Mouse (Mus musculus) CH12F3 (cell line): ENCODE data around the gene Ifitm2.
"Not testable (repeated sequence)": the region's sequence is repeated elsewhere in the genome, so short reads cannot be mapped to it uniquely, and the experiment has no call there.

ENCODE experiments used
- in situ Hi-C: fragments of 300-500 bp; cut with MboI; formaldehyde crosslinking; loops from 2 replicates; pipeline ENCODE4 v1.14.3; 2020; ENCODE audit warnings: low sequenced_read_pairs

Gene Ifitm2

DNA sequence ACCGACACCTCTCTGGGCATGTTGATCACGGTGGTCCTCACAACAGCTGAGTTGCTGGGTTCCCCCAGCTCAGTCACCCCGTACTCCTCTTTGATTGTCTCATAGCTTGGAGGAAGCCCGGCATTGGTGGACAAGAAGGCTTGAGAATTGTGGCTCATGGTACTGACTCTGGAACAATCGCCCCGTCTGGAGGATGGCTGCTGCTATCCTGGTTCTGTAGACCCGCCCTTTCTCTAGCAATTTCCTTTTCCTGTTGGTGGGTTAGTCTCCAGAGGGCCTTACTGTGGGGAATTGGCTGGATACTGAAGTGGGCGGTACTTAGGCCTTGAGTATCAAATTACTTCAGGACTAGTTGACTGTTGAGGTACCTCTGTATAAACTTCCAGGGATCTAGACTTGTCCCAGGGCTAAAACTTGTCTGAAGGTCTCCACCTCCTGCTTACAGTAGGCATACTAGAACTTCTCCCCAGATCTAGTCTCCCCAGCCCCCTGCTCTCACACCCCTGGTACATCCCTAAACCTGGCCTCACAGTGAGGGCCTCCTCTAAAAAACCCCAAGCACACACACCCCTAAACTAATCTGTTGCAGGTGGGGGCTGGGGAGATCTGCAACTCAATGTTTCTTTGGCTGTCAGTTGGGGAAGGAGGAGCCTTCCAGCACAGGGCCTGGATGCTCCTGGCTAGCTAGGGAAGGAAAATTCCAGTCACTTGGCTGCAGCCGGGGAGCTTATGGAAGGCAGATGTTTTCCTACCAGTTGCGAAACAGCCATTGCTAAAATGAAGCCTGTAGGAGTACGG is at the start of gene Ifitm2, which contains the start of gene Gm45717:
Gene Ifitm2 (minus strand): TSS at position 230 of the 798 bp plus-strand sequence.
Gene Gm45717 (minus strand): TSS at position 180 of the 798 bp plus-strand sequence.
- in situ Hi-C loops: loop anchor here (5.0 kb wide), 1 partner anchor 91 kb away; no protein-coding TSS in a partner anchor

DNA sequence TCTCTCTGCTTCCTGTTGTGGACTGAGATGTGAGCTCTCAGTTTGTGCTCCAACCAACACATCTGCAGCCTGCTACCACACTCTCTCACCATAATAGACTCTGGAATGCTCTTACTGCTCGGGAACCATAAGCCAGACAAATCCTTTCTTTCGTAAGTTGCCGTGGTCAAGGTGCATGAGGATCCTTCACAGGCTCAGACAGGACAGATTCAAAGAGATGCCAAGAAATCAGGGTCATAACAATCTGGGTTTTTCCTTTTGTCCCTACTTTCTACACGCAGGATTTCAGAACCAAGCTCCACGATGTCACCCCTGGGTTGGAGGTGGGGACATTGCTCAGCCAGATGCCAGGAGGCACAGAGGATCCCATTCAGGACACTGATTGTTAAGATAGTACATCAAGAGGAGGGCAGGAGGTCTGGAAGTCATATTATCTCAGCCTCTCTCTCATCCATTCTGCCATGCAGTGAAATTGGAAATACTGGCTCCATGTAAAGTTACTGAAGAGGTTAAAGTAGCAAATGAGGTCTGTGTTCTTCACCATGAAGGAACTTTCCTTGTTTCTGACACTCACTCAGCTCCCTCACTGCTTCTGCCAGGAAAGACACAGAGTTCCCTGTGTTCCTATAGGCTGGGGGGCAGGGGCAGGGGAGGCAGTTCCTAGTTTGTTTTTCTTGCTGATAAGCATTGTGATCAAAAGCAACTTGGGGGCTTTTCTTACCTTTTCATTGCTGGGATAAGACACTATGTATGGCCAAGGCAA is 47.6 kb upstream of the Ifitm2 start:
- in situ Hi-C loops: no loop called here

DNA sequence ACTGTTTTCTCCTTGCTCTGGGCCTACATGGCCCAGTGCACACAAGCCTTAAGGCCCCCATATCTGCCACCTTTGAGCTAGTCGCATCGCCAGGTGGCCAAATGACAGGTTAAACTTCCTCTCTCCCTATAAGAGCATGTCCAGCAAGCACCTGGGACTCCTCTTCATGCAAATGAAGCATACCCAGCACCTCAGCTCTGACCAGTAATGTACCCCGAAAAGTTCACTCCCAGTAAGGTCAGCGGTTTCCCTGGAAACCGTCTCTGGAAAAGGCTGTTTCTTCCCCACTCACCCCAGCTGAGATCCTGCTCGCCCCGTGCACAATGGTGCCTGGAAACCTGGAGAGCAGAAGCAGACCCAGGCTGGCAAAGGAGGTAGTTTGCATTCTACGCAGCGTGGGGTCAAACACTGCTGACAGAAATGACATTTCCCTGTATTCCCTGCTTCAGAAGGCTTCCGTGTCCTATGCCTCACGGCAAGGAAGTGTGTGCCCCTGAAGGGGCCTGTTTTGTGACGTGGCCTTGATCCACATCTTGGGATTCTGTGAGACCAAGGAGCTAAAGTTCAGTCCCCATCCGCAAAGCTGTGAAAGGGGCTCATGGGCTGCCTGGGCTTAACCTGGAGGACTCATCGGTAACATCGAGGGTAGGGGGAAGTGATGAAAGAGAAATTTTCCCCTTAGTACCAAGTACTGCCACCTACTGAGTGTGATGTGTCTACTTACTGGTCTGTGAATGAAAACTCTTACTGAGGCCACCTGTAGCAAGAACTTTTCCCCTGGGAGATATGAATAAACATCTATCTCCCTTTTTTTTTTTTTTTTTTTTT is 45.3 kb upstream of the Ifitm2 start:
- in situ Hi-C loops: no loop called here

DNA sequence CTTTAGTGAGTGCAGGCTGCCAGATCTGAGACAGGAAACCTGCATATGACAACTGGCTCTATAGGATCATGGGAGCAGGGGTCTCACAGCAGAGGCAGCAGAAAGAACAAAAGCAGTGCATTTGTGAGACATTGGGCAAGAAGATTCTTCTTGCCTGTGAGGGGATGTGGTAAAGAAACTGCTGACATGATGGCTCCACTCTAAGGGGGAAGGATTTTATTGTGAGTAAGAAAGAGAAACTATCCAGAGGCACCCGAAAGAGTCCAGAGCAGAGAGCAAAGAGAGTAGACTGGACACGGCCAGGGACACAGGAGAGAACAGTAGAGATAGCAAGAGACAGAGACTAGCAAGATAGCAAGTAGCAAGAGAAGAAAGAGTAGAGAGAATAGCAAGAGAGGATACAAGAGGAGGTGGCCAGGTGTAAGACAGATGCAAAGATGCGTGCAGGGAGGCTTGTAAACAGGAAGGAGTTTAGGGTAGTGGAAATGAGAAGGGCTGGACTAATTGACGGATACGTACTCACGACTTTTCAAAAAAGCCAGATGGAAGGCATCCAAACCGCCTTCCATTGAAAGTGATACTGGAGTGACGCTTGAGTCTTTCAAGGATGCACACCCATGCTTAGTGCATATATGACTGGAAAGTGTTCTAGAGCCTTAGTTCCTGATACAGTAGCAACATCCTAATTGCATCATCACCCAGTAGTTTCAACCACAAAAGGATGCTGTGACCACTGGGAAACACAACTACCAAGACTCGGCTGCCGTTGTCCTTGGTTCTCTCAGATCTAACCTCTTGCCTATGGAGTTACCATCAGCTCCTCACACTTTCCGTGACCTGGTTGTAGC is 43.3 kb upstream of the Ifitm2 start:
- in situ Hi-C loops: no loop called here

DNA sequence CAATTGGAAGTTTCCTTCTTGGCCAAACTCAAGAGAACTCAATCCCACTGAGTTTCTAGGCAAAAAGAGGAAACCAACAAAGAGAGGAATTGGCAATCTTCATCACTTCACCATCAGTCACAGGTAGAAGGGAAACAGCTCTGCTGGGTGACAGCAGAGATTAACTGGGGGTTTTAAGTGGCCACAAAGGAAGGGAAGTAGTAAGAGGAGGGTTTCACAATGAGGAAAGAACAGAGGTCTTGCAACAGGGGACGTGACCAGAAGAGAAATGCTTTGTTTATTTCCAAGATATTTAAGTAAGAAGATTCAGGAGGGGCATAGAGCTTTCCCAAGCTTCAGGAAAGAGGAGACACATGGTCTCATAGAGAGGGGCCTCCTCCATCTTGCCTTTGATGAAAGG is 42.0 kb upstream of the Ifitm2 start:
- in situ Hi-C loops: no loop called here

DNA sequence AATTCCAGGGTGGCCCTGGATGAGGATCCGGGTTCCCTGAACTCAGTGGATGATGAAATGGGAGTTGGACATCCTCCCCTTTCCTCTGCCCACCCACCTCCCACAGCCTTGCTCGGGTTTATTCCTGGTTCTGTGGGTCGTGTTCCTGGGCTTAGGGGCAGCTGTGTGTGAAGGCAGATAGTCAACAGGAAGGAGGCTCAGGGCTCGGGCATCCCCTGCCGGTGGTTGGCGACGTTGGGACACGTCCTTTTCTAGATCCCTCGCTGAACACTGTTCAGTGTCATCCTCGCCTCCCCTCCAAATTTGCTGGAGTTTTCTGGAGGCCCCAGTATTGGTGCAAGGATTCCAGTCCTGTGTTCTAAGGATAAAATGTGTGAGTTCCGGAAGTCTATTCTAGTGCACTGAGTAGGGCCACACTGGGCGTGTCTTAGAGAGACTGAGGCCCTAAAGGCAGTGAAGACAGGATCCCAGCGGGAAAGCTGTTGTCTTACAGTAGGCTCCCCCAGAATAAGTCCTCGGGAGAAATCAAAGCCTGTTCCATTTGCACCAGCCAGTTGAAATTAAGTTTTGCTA is 35.4 kb upstream of the Ifitm2 start:
- in situ Hi-C loops: no loop called here

DNA sequence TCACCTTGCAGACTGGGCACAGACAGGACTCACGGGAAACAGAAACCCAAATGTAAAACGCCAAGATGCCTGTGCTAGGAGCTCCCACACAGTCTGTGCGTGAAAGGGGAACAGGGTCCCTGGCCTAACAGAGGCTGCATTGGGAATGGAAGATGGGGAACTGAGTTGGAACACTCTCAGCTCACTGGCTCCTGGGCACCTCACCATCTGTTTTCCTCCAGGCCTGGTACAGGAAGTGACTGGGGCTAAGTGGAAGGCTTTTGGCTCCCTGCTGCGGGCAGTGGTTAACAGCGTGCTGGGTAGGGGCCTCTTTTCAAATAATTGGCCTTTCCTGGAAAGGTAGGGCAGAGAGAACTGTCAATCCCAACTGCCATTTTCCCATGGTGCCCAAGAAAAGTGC is 34.8 kb upstream of the Ifitm2 start:
- in situ Hi-C loops: no loop called here

DNA sequence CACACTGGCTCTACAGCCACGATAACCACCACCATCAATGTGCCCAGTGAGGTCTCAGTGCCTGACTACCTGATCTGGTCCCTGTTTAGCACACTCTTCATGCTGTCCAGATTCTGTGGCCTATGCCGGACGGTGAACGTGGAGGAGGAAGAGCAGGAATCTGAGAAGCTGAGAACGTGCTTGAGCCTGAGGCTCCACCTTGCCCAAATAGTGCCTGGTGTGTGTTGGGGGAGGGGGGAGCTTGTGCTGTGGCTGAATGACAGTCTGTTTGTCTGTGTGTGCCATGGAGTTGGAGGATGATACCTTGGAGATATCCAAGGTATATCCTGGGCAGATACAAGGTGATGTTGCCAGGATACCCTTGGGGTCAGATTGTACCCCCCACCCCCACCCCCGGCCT is 34.4 kb upstream of the Ifitm2 start:
- in situ Hi-C loops: no loop called here

DNA sequence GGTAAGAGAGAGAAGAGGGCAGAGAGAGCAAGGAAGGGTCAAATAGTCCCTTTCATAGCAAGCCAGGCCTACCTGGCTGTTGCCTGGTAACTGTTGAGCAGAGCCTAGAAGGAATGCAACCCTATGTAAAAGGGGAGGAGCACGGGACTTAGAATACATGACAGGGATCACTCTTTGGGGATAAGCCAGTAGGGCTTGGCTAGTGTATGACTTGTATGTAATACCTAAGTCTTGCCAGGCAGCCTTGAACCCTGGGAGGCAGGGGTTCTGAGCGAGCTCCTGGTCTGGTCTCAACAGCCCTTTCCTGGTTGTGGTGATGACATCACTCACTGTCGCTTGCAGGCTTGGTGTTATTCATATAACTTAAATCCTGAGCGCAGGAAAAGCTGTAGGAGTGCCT is 33.2 kb upstream of the Ifitm2 start:
- in situ Hi-C loops: no loop called here

DNA sequence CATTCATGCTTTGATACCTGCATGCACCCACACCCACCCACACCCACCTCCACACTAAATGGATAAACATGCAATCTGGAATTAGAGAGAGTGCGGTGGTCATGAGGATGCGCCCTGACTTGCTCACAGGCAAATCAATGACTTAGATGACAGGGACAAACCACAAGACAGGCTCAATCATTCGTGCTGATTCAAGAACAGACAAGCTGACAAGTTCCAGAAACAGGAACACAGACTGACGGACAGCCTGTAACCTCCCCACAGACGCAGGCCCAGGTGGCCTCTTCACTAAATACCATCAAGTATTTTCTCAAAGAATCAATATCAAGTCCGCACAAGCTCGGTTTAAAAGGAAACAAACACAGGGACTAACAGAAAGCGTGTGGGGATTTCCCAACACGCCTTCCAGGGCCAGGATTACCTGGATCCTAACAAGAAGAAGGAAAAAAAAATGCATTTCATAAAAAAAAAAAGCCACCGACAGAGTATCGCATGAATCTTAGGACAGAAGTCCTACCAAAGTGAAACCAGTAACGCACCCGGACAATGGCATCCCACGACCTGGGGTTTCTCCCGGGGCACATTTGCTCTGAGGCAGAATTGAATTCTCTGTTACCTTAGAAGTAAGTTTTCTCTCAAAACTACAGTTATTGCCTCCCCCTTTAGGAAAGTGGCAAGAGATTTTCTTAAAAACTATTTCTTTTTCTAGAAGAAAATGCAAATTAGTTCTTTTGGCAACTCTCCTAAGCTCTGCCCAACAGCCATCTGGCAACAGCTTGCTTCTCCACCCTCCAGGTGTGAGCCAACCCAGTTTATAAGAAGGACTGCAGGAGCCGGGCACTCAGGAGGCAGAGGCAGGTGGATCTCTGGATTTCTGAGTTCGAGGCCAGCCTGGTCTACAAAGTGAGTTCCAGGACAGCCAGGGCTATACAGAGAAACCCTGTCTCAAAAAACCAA is 31.7 kb upstream of the Ifitm2 start:
- in situ Hi-C loops: no loop called here

DNA sequence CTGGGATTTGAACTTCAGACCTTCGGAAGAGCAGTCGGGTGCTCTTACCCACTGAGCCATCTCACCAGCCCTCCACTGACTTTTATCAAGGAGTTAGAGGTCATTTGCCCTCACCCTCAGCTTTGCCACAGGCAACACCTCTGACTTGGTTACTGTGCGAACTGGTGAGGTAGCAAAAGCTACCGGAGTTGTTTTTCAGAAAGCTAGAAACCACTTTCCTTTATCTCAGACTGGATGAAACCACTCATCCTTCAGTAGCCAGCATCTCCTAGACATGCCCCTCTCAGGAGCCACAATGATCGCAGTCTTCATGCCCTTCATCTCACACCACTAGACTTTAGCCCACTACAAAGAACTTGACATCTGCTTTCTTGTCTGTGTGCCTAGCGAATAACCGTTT is 27.2 kb upstream of the Ifitm2 start:
- in situ Hi-C loops: no loop called here

DNA sequence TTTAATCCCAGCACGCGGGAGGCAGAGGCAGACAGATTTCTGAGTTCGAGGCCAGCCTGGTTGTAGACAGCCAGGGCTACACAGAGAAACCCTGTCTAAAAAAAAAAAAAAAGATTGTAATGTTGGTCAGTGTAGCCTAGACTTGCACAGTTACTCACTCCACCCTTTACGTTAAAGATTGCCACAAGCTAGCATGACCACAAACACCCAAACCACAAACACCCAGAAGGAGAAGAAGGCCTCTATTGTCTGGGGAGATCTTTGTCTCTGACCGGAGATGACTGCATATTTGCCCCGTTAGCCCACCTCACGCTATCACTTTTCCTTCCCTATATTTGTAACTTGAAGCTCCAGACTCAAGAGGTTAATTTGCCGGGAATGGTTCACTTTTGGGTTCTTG is 25.9 kb upstream of the Ifitm2 start:
- in situ Hi-C loops: no loop called here

DNA sequence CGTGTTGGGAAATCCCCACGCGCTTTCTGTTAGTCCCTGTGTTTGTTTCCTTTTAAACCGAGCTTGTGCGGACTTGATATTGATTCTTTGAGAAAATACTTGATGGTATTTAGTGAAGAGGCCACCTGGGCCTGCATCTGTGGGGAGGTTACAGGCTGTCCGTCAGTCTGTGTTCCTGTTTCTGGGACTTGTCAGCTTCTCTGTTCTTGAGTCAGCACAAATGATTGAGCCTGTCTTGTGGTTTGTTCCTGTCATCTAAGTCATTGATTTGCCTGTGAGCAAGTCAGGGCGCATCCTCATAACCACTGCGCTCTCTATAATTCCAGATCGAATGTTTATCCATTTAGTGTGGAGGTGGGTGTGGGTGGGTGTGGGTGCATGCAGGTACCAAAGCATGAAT is 20.9 kb upstream of the Ifitm2 start:
- in situ Hi-C loops: not testable (repeated sequence)

DNA sequence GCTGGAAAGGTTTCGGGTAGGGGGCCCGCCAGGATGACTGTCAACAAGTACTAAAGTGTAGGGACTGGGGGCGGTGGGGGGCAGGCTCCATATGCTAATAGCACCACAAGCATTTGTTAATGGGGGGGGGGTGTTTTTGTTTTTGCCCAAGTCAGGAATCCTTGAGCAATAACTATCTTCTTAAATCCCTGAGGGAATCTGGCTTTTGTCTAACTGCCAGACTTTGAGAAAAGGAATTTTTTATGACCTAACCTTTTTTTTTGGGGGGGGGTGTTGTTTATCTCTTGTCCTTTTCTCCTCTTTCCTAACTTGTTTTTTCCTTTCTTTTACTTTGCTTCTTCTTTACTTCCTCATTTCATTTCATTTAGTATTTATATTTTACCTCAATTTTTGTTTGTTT is 19.7 kb upstream of the Ifitm2 start:
- in situ Hi-C loops: no loop called here

DNA sequence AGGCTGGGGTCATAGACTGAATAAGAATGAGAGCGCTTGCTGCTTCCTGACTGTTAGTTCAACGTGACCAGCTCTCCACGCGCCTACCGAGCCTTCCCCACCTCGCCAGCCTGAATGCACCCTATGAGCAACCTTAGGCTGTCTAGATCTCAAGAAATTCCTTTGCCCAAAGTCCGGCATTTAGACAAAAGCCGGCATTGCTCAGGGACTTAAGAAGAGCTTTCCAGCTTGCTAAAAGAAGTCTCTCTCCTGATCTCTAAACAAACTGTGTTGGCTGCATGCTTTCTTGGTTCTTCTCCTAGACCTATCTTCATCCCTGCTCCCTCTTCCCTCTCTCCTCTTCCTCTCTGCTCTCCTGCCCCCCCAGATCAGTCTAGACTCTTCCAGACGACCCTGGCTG is 19.2 kb upstream of the Ifitm2 start:
- in situ Hi-C loops: no loop called here

DNA sequence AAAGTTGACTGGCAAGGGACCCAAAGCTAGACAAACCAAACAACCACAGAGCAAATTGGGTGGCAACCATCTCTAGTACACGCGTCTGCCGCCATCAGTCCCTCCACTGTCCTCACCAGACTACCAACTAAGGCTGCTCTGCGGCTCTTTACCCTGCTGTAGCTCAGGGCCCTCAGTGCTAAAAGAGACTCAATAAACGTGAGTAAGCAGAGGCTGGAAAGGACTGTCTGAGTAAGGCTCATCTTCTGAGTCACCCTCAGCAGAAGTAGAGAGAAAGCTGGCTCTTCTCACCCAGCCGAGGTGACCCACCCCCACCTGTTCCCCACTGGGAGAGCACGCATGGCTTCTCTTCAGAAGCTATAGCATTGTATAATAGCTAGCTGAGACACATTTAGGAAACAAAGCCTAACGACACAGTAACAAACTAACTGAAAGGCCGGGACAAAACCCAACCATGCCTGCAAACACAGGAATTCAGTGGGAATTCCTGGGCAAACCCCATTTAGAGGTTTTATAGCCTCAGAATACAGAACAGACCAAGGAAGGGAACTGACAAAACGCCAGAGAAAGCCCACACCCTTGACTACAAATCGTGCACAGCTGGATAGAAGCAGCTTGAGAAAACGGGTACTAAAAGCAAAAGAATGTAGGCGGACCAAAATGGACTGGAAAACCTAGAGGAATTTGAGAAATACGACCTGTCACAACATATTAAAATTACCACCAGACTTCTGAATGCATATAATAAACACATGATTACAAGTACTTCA is 17.8 kb upstream of the Ifitm2 start:
- in situ Hi-C loops: no loop called here

DNA sequence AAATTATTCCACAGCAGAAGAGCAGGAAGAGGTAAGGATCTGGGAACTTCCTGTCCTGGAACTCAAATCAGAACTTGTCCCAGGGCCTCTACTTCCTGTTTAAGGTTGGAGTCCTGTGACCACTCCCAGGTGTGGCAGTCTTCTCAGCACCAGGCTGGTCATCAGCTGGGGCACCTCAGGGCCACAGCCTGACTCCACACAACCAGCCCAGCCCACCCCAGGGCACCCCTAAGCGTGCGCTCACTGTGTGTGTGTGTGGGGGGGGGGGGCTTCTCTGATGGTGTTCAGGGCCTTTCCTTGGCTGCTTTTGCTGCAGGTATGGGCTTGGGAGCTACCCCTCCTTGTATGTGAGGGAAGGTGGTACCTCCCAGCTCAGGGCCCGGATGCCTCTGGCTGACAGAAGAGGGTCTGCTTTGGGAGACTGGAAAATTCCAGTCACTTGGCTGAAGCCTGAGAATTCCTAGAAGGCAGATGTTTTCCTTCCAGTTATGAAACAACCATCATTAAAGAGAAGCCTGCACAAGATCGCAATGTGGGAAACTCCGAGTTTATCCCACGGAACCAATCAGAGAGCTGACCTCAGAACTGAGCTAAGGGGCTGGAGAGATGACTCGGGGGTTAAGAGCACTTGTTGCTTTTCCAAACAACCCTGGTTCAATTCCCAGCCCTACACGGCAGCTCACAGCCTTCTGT is 15.8 kb upstream of the Ifitm2 start:
- in situ Hi-C loops: no loop called here

DNA sequence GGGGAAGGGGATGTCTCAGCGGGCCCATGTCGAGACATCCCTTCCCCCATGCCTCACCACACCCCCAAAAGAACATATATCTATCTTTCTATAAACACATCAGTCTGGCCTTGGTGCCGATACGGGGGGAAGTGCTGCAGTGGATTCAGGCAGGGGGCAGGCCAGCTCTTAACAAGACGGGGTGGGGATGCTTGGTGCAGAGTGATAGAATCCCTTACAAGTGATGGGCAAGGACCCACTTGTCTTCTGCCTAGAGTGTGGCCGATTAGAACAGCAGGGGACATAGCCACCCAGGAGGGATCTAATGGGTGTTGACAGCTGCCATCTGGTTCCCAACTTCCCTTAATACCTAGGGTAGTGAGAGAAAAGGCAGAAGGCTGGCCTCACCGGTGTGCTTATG is 15.1 kb upstream of the Ifitm2 start:
- in situ Hi-C loops: no loop called here
